Mouse (Mus musculus) c-Kit-positive CD71-positive TER-119-negative erythroid progenitor cells, embryonic 14.5 days (primary cell): ENCODE measurements at regions not wholly inside any gene's neighbourhood (a gene's known extent, or its start where the extent isn't known, plus 50 kb on each side); places are given as distances from the start of the nearest gene placed in this dataset.

Source experiments
- DNase-seq: peaks from one replicate; pipeline ENCODE4 v3.0.0-alpha.2; 2013; ENCODE audit warnings: low read depth

- DNase-seq, result no peak
These were observed 236.7 kb upstream of the A1bg start for GRCm38 (mm10) chr15:61159552-61159951.

- DNase-seq, result no peak
These were observed 235.3 kb upstream of the A1bg start for GRCm38 (mm10) chr15:61158041-61158545.

- peak; percentile 51 for DNase-seq
These were observed 234.7 kb upstream of the A1bg start for GRCm38 (mm10) chr15:61157543-61157942.

GRCm38 (mm10) chr15:61155530-61155929 lies 232.7 kb upstream of the A1bg start:
- no peak for DNase-seq

- no peak for DNase-seq
These were observed 231.4 kb upstream of the A1bg start for GRCm38 (mm10) chr15:61154166-61154565.

- no peak for DNase-seq
These were observed 220.0 kb upstream of the A1bg start for GRCm38 (mm10) chr15:61142851-61143250.

- DNase-seq, result no peak
These were observed 216.3 kb upstream of the A1bg start for GRCm38 (mm10) chr15:61139151-61139550.

- no peak for DNase-seq
These were observed 214.0 kb upstream of the A1bg start for GRCm38 (mm10) chr15:61136781-61137180.

GRCm38 (mm10) chr15:61133316-61133715 lies 210.5 kb upstream of the A1bg start:
- no peak for DNase-seq

GRCm38 (mm10) chr15:61127971-61128370 lies 205.2 kb upstream of the A1bg start:
- no peak for DNase-seq

GRCm38 (mm10) chr15:61127130-61127529 lies 204.3 kb upstream of the A1bg start:
- no peak for DNase-seq

GRCm38 (mm10) chr15:61116912-61117311 lies 194.1 kb upstream of the A1bg start:
- DNase-seq, result no peak

GRCm38 (mm10) chr15:61109429-61110128 lies 186.8 kb upstream of the A1bg start:
- no peak for DNase-seq

GRCm38 (mm10) chr15:61108957-61109356 lies 186.1 kb upstream of the A1bg start:
- no peak for DNase-seq

GRCm38 (mm10) chr15:61102421-61103412 lies 179.9 kb upstream of the A1bg start:
- DNase-seq, result no peak

- DNase-seq, result no peak
These were observed 178.0 kb upstream of the A1bg start for GRCm38 (mm10) chr15:61100807-61101206.

- DNase-seq, result no peak
These were observed 176.2 kb upstream of the A1bg start for GRCm38 (mm10) chr15:61098968-61099367.

- DNase-seq, result no peak
These were observed 175.7 kb upstream of the A1bg start for GRCm38 (mm10) chr15:61098519-61098918.

GRCm38 (mm10) chr15:61096021-61096781 lies 173.4 kb upstream of the A1bg start:
- DNase-seq, result no peak

- no peak for DNase-seq
These were observed 132.3 kb upstream of the A1bg start for GRCm38 (mm10) chr15:61055017-61055609.

- DNase-seq, result no peak
These were observed 128.6 kb upstream of the A1bg start for GRCm38 (mm10) chr15:61051363-61051762.

- DNase-seq, result no peak
These were observed 86.7 kb upstream of the A1bg start for GRCm38 (mm10) chr15:61009509-61009908.
